Mouse (Mus musculus): ENCODE measurements around the gene Cacul1. TPM values are rescaled to one million over a fixed set of nuclear protein-coding genes. Genes with fewer than 3 reads are reported as not detected.
A peak's percentile ranks its signal among the peaks of the same experiment; 100 is the strongest.
"Not testable (repeated sequence)": the region's sequence is repeated elsewhere in the genome, so short reads cannot be mapped to it uniquely, and the experiment has no call there.

The Cacul1 gene
- total RNA-seq (2021), result 10 to 100 TPM; 46.8 to 47.8 TPM
- long read RNA-seq, experiment 1, full-length matches to known transcripts, result 1 of 8 reads
- long read RNA-seq, experiment 1, partial matches to known transcripts, result 0 of 8 reads
- long read RNA-seq, experiment 1, other reads (novel, unspliced or antisense), result 7 of 8 reads
- long read RNA-seq, experiment 2, full-length matches to known transcripts, result 11 of 26 reads
- long read RNA-seq, experiment 2, partial matches to known transcripts, result 0 of 26 reads
- long read RNA-seq, experiment 2, other reads (novel, unspliced or antisense), result 15 of 26 reads

GRCm38 (mm10) chr19:60580582-60581339 is at the start of gene Cacul1:
Gene Cacul1, minus strand, starts transcription at chr19:60581025.
- DNase-seq (ENCODE audit: low spot score in 2 of 2), result peak; percentile 87 to 94

- no peak for DNase-seq (ENCODE audit: low spot score in 2 of 2)
Observed at GRCm38 (mm10) chr19:60619420-60619819, 38.6 kb upstream of the Cacul1 start.

DNA sequence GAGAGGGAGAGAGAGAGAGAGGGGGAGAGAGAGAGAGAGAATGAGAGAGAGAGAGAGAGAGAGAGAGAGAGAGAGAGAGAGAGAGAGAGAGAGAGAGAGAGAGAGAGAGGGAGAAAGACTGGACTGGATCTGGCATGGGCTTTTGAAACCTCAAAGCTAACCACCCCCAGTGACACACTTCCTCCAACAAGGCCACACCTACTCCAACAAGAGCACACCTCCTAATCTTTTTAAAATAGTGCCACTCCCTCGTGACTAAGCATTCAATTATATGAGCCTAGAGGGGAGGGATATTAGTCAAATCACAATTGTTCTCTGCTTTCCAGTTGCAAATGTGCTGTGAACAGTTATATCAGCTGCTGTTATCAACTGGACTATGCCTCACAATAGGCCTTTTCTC is 36.2 kb upstream of the Cacul1 start:
- no peak for DNase-seq (ENCODE audit: low spot score in 2 of 2)

GRCm38 (mm10) chr19:60615470-60616200 is 34.8 kb upstream of the Cacul1 start:
- DNase-seq (ENCODE audit: low spot score in 2 of 2), result no peak

GRCm38 (mm10) chr19:60611525-60612215 is 30.8 kb upstream of the Cacul1 start:
- no peak for DNase-seq (ENCODE audit: low spot score in 2 of 2)

GRCm38 (mm10) chr19:60608766-60609165 is 27.9 kb upstream of the Cacul1 start:
- DNase-seq (ENCODE audit: low spot score in 2 of 2), result no peak

DNA sequence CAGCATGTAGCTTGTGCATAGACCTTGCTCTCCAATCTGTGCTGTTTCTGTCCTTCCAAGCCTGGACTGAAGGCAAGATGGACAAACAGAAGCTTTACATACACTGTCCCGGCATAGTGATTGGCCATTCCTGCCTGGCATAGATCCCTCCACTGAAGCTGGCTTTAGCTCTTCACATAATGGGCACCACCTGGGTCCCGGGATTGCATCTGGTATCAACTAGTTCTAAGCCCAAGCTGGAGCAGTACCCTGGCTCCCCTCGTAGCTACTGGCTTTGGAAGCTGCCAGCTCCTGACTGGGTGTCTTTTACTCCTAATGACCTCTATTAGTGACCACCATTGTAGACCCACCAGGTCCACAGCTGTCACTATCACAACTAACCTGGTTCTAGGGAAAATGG is 22.8 kb upstream of the Cacul1 start:
- no peak for DNase-seq (ENCODE audit: low spot score in 2 of 2)

- DNase-seq (ENCODE audit: low spot score in 2 of 2), result not testable (repeated sequence)
Observed at GRCm38 (mm10) chr19:60602066-60602465, 21.2 kb upstream of the Cacul1 start.

GRCm38 (mm10) chr19:60598025-60598697 is 17.3 kb upstream of the Cacul1 start:
- DNase-seq (ENCODE audit: low spot score in 2 of 2), result no peak

GRCm38 (mm10) chr19:60589646-60590045 is 8.8 kb upstream of the Cacul1 start:
- DNase-seq (ENCODE audit: low spot score in 2 of 2), result no peak

DNA sequence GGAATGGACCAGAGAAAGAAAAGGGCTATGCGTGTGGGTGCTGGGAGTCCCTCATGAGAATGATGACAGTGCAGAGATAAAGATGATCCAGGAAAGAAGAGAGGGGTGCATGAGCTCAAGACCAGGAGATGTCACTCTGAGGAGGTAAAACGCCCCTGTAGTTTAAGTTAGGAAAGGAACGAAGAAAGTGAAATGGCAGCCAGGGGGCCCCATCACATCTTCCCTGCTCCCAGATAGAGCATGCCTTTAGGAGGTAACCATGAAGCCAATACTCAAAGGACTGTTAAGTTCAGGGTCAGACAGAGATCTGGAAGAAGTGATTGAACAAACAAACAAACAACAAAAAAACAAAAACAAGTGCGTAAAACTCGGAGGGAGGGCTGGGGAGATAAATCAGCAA is 5.8 kb upstream of the Cacul1 start:
- no peak for DNase-seq (ENCODE audit: low spot score in 2 of 2)

DNA sequence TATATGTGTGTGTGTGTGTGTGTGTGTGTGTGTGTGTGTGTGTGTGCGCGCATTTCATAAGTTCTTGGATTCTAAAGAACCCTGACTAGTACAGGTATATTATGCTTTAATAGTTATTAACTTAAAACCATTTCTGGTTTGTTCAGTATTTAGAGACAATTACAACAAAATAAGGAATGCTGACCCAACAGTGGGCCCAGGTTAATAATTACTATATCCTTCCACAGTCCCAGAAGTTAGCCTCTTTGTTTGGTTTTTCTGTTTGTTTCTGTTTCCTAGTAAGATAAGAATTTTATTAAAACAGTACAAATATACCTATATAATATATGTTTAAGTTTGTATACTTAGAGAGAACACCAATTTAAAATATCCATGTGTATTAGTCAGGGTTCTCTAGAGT is 2.4 kb upstream of the Cacul1 start:
- DNase-seq (ENCODE audit: low spot score in 2 of 2), result no peak

DNA sequence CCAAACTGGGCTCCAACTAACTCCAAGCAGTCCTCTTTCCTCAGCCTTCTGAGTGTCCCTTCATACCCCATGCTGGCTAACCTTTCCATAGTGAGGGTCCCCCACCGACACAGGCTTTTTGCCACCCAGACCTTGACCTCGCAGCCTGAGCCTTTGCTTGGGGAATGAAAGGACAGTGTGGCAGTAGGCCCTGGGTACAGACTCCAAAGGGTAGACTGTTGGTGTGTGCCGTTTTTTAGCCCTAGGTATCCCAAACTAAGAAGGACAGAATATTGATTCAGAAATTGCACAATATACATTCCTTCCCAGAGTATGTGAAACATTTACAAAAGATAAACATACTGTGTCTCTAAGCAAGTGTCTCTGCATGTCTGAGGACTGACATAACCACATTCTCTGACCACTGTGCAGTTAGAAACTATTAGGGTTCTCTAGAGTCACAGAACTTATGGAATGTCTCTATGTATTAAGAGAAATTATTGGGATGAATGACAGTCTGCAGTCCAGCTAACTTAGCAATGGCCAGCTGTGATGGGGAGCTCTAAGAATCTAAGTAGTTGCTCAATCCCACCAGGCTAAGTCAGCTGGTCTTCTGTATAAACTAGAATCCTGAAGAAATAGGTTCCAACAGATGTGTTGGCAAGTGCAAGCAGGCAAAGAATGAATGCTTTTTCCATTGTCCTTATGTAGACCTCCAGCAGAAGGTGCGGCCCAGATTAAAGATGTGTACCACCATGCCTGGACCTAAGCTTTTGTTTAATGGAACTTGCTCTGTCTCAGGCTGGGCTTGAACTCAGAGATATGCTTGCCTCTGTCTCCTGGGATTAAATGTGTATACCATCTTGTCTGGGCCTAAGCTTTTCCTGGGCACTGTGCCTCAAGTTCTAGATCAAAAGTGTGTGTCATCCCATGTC is 809 bp upstream of the Cacul1 start:
- no peak for DNase-seq (ENCODE audit: low spot score in 2 of 2)

- DNase-seq (ENCODE audit: low spot score in 2 of 2), result peak in 1 of 2 experiments; percentile 30
Observed at GRCm38 (mm10) chr19:60579771-60580581, 849 bp downstream of the Cacul1 start.

GRCm38 (mm10) chr19:60576741-60577140 is 4.1 kb downstream of the Cacul1 start:
- DNase-seq (ENCODE audit: low spot score in 2 of 2), result no peak

DNA sequence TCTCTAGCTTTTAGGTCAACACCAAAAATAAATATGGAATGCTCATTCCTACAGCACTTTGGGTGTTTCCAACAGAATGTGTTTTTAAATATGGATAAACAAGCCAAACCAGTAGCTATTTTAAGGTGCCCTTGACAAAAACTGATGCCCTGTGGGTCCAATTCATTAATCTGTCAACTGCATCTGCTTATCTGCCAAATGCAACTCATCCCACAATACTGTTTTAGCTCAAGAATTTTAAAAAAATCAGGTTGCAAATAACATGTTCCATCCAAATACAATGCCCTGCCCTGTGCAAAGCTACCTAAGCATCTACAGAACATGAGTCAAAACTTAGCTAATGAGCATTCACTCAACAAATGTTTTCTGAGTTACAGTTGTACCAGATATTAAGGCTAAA is 20.3 kb downstream of the Cacul1 start:
- no peak for DNase-seq (ENCODE audit: low spot score in 2 of 2)

- DNase-seq (ENCODE audit: low spot score in 2 of 2), result peak in 1 of 2 experiments; percentile 13
Observed at GRCm38 (mm10) chr19:60554866-60555438, 25.9 kb downstream of the Cacul1 start.

DNA sequence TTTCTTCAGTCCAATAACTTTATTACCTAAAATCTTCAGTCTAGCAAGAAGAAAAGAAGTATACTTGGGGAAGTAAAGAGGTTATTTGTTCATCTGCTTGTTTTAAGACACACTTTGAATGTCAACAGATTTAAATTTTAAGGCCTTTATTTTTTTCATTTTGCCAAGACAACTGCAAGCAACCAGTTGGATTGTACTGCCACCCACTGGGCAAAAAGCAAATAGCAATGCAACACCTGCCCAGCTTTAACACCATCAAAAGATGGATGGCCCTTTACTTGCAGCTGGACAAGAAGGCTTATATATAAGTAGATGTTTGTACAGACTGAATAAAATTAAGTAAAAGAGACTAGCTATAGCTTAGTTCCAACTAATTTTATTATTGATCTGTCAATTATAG is 27.3 kb downstream of the Cacul1 start:
- peak; percentile 8 to 26 for DNase-seq (ENCODE audit: low spot score in 2 of 2)

All from adrenal gland, postnatal 4 days (tissue).